Mouse (Mus musculus) forebrain, postnatal 0 days (tissue): ENCODE data around the gene Ginm1. TPM values are rescaled to one million over a fixed set of nuclear protein-coding genes. Genes with fewer than 3 reads are reported as not detected.

Experiments used
- ATAC-seq: fragments of 200-750 bp; cut with Nextera tagmentation; 2 replicates; pipeline ENCODE4 v1.8.0; 2017; ENCODE audit warnings: mild to moderate bottlenecking, moderate library complexity
- DNase-seq: peaks from one replicate; pipeline ENCODE4 v3.0.0-alpha.2; 2015
- H3K27ac ChIP-seq: fragments of 300-500 bp; sonication (generic); 2 replicates; pipeline ENCODE4 v1.5.1; 2014; ENCODE audit warnings: low read depth, mild to moderate bottlenecking, antibody characterized with exemption, low read length, moderate library complexity, mixed read lengths
- H3K27me3 ChIP-seq: fragments of 300-500 bp; sonication (generic); 2 replicates; pipeline ENCODE4 v1.6.1; 2014; ENCODE audit warnings: mild to moderate bottlenecking, low read length, mixed read lengths; ENCODE audit not compliant: insufficient read depth
- H3K36me3 ChIP-seq: fragments of 300-500 bp; sonication (generic); 2 replicates; pipeline ENCODE4 v1.6.1; 2014; ENCODE audit warnings: mild to moderate bottlenecking, moderate library complexity; ENCODE audit not compliant: insufficient read depth
- H3K4me1 ChIP-seq: fragments of 300-500 bp; sonication (generic); 2 replicates; pipeline ENCODE4 v1.6.1; 2014; ENCODE audit warnings: antibody characterized with exemption; ENCODE audit not compliant: insufficient read depth
- H3K4me2 ChIP-seq: fragments of 300-500 bp; sonication (generic); 2 replicates; pipeline ENCODE4 v1.6.1; 2014; ENCODE audit warnings: low read depth, mild to moderate bottlenecking, moderate library complexity
- H3K4me3 ChIP-seq: fragments of 300-500 bp; sonication (generic); 2 replicates; pipeline ENCODE4 v1.5.1; 2014; ENCODE audit warnings: low read depth, low read length, mixed read lengths
- H3K9ac ChIP-seq: fragments of 300-500 bp; sonication (generic); 2 replicates; pipeline ENCODE4 v1.6.1; 2014; ENCODE audit warnings: mild to moderate bottlenecking
- H3K9me3 ChIP-seq: fragments of 300-500 bp; sonication (generic); 2 replicates; pipeline ENCODE4 v1.6.1; 2016; ENCODE audit warnings: low read length
- CTCF ChIP-seq: sonication (generic); IDR thresholded peaks from 2 replicates; pipeline ENCODE4 v1.5.1; 2016; ENCODE audit warnings: antibody characterized with exemption, control low read depth, low read depth
- WGBS: fragments of 180-500 bp; shearing (Covaris S2); extraction: QIAGEN DNeasy Blood & Tissue Kit; methylation state at CpG from one replicate; pipeline ENCODE4 v1.1.7; 2014; 5-methylcytosine and 5-hydroxymethylcytosine counted together
- polyA plus RNA-seq: library from polyadenylated mRNA; unstranded; fragments of >200 nt; fragmentation: Nextera tagmentation; extraction: Ambion mirVana; gene quantifications from 2 replicates; pipeline ENCODE4 v1.2.1, GENCODE M21; 2015
- total RNA-seq: library from RNA; depleted of rRNA; stranded (reverse); fragments of >200 nt; gene quantifications from 2 replicates; pipeline ENCODE4 v1.2.3, GENCODE M21; 2014; rRNA removed

Ginm1 gene
- total RNA-seq (31.0 and 51.0 TPM in 2 replicates), polyA plus RNA-seq (61.2 and 65.6 TPM in 2 replicates)

GRCm38 (mm10) chr10:7792751-7793385 lies at the start of gene Ginm1, which contains the start of gene Ppil4:
Ginm1 (minus strand) TSS chr10:7792824.
Ppil4 (plus strand) TSS chr10:7792891.
- Histone ChIP-seq H3K4me3 (peak within 1 kb of the TSS; percentile 86), H3K4me1 (peaks cover 14% of the 10 kb centered on the region), H3K27ac (peak within 1 kb of the TSS; percentile 84), H3K27me3 (no peaks in the 10 kb centered on the region), H3K4me2 (peak within 1 kb of the TSS; percentile 68), H3K36me3 (peaks cover 27% of the 10 kb centered on the region), H3K9ac (peak within 1 kb of the TSS; percentile 93), H3K9me3 (no peaks in the 10 kb centered on the region)
- no peak for TF ChIP-seq CTCF
- ATAC-seq (peak; percentile 98), DNase-seq (peak; percentile 97)
- WGBS = under 1% methylated on average over 52 of the region's 52 CpGs

DNA sequence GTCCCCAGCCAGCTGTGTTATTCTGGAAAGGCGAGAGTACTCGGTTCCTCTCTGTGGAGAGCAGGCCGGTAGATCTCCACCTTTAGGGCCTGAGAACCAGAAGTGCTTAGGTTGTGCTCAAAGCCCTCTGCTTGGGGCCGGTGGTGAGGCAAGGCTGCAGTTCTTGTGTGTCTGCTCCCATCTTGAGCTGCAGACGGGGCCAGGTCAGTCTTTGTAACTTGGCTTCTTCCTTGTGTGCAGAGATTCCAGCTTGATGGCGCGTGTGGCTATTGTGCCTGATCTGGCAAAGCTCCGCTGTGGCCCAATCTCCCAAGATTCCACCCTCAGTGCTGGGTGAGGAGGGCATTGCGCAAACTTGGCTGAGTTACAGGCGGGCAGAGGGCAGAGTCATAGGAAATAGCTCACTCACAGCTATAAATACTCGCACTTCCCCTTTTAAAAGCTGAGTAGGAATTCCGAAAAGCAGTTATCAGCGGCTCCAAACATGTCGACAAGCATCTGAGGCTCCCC lies 49.0 kb upstream of the Ginm1 start:
- 76% methylated on average over 14 of the region's 14 CpGs for WGBS
- no peak for TF ChIP-seq CTCF

GRCm38 (mm10) chr10:7840785-7841184 lies 48.2 kb upstream of the Ginm1 start:
- no peak for TF ChIP-seq CTCF
- no peak overlapping the region for H3K27ac ChIP-seq

More for the DNA sequence above, 49.0 kb upstream of the Ginm1 start:
- Histone ChIP-seq H3K4me3 (no peak overlapping the region), H3K27me3 (no peaks in the 10 kb centered on the region), H3K4me1 (no peaks in the 10 kb centered on the region), H3K4me2 (no peak overlapping the region), H3K9ac (no peak overlapping the region), H3K36me3 (no peaks in the 10 kb centered on the region), H3K9me3 (no peaks in the 10 kb centered on the region), H3K27ac (no peak overlapping the region)
- DNase-seq (no peak), ATAC-seq (no peak)

GRCm38 (mm10) chr10:7840353-7840733 lies 47.7 kb upstream of the Ginm1 start:
- no peaks in the 10 kb centered on the region for H3K4me1 ChIP-seq
- H3K4me2 ChIP-seq = no peak overlapping the region
- ATAC-seq = no peak
- TF ChIP-seq CTCF = no peak
- no peak overlapping the region for H3K4me3 ChIP-seq
- no peaks in the 10 kb centered on the region for H3K9me3 ChIP-seq
- H3K9ac ChIP-seq = no peak overlapping the region
- H3K27me3 ChIP-seq = no peaks in the 10 kb centered on the region
- H3K36me3 ChIP-seq = no peaks in the 10 kb centered on the region
- DNase-seq = no peak
- 82% methylated on average over 2 of the region's 2 CpGs for WGBS
- no peak overlapping the region for H3K27ac ChIP-seq

More at GRCm38 (mm10) chr10:7840785-7841184, 48.2 kb upstream of the Ginm1 start:
- no peak overlapping the region for H3K4me3 ChIP-seq
- H3K27me3 ChIP-seq = no peaks in the 10 kb centered on the region
- no peak overlapping the region for H3K4me2 ChIP-seq
- no peaks in the 10 kb centered on the region for H3K9me3 ChIP-seq
- ATAC-seq = no peak
- DNase-seq = no peak
- no peaks in the 10 kb centered on the region for H3K4me1 ChIP-seq
- H3K36me3 ChIP-seq = no peaks in the 10 kb centered on the region
- WGBS = 57% methylated on average over 3 of the region's 3 CpGs
- no peak overlapping the region for H3K9ac ChIP-seq

- WGBS = 69% methylated on average over 22 of the region's 22 CpGs
- no peaks in the 10 kb centered on the region for H3K9me3 ChIP-seq
- H3K27me3 ChIP-seq = no peaks in the 10 kb centered on the region
- no peak for TF ChIP-seq CTCF
- no peak overlapping the region for H3K4me3 ChIP-seq
- H3K36me3 ChIP-seq = no peaks in the 10 kb centered on the region
- H3K9ac ChIP-seq = no peak overlapping the region
- no peaks in the 10 kb centered on the region for H3K4me1 ChIP-seq
- DNase-seq (no peak), ATAC-seq (no peak)
- no peak overlapping the region for H3K27ac ChIP-seq
- H3K4me2 ChIP-seq = no peak overlapping the region
These were observed 47.1 kb upstream of the Ginm1 start for GRCm38 (mm10) chr10:7839551-7840352.

- Histone ChIP-seq H3K36me3 (no peaks in the 10 kb centered on the region), H3K27ac (no peak overlapping the region), H3K4me3 (no peak overlapping the region), H3K4me1 (no peaks in the 10 kb centered on the region), H3K9ac (no peak overlapping the region), H3K9me3 (no peaks in the 10 kb centered on the region), H3K27me3 (no peaks in the 10 kb centered on the region), H3K4me2 (no peak overlapping the region)
- no peak for ATAC-seq
- no peak for TF ChIP-seq CTCF
- DNase-seq = no peak
- WGBS = 80% methylated on average over 5 of the region's 5 CpGs
These were observed 46.3 kb upstream of the Ginm1 start for GRCm38 (mm10) chr10:7838874-7839421.
